Mouse (Mus musculus): ENCODE data around the gene Npb. TPM values are rescaled to one million over a fixed set of nuclear protein-coding genes. Genes with fewer than 3 reads are reported as not detected.

The Npb gene
- polyA plus RNA-seq, 1 experiment = 3.8 TPM

- TF ChIP-seq CTCF (IDR thresholded peaks at IDR 0.05; ENCODE audit: control insufficient read depth, insufficient read depth, low read length) = no peak
- no peak for TF ChIP-seq POLR2A (IDR thresholded peaks at IDR 0.05; ENCODE audit: borderline replicate concordance, control insufficient read depth, low read depth, low read length)
- Histone ChIP-seq H3K4me3 (replicated peaks; ENCODE audit: control insufficient read depth, low read depth, low read length) (no peak overlapping the region), H3K4me1 (ENCODE audit: control insufficient read depth, insufficient read depth, low read length) (peaks cover 2% of the 10 kb centered on the region; the same call in 1 of the 2 replicates), H3K27ac (ENCODE audit: control insufficient read depth, insufficient read depth, low read depth, low read length, poor library complexity) (no peak overlapping the region)
- WGBS = 84% methylated on average over 8 of the region's 8 CpGs
Measured at GRCm38 (mm10) chr11:120613976-120614375, 5.7 kb downstream of the Npb start.

- TF ChIP-seq POLR2A (IDR thresholded peaks at IDR 0.05; ENCODE audit: borderline replicate concordance, control insufficient read depth, low read depth, low read length) = no peak
- no peak for TF ChIP-seq CTCF (IDR thresholded peaks at IDR 0.05; ENCODE audit: control insufficient read depth, insufficient read depth, low read length)
- Histone ChIP-seq H3K4me1 (ENCODE audit: control insufficient read depth, insufficient read depth, low read length) (peaks cover 2% of the 10 kb centered on the region; the same call in 1 of the 2 replicates), H3K27ac (ENCODE audit: control insufficient read depth, insufficient read depth, low read depth, low read length, poor library complexity) (no peak overlapping the region), H3K4me3 (replicated peaks; ENCODE audit: control insufficient read depth, low read depth, low read length) (no peak overlapping the region)
- WGBS = 90% methylated on average over 6 of the region's 6 CpGs
Measured at GRCm38 (mm10) chr11:120615167-120615566, 6.9 kb downstream of the Npb start.

- Histone ChIP-seq H3K4me3 (replicated peaks; ENCODE audit: control insufficient read depth, low read depth, low read length) (no peak overlapping the region), H3K27ac (ENCODE audit: control insufficient read depth, insufficient read depth, low read depth, low read length, poor library complexity) (no peak overlapping the region), H3K4me1 (ENCODE audit: control insufficient read depth, insufficient read depth, low read length) (peaks cover 2% of the 10 kb centered on the region; the same call in 1 of the 2 replicates)
- TF ChIP-seq CTCF (IDR thresholded peaks at IDR 0.05; ENCODE audit: control insufficient read depth, insufficient read depth, low read length) = no peak
- TF ChIP-seq POLR2A (IDR thresholded peaks at IDR 0.05; ENCODE audit: borderline replicate concordance, control insufficient read depth, low read depth, low read length) = no peak
- 86% methylated on average over 11 of the region's 11 CpGs for WGBS
Measured at GRCm38 (mm10) chr11:120615606-120616203, 7.4 kb downstream of the Npb start.

- Histone ChIP-seq H3K27ac (ENCODE audit: control insufficient read depth, insufficient read depth, low read depth, low read length, poor library complexity) (no peak overlapping the region; the same call in 1 of the 2 replicates), H3K4me3 (replicated peaks; ENCODE audit: control insufficient read depth, low read depth, low read length) (peak overlapping the region; percentile 33), H3K4me1 (ENCODE audit: control insufficient read depth, insufficient read depth, low read length) (peaks cover 2% of the 10 kb centered on the region; the same call in 1 of the 2 replicates)
- TF ChIP-seq POLR2A (IDR thresholded peaks at IDR 0.05; ENCODE audit: borderline replicate concordance, control insufficient read depth, low read depth, low read length) (no peak), CTCF (IDR thresholded peaks at IDR 0.05; ENCODE audit: control insufficient read depth, insufficient read depth, low read length) (no peak)
- whole genome bisulfite sequencing = 36% methylated on average over 4 of the region's 4 CpGs
Measured at GRCm38 (mm10) chr11:120616617-120617294, 8.5 kb downstream of the Npb start.

- Histone ChIP-seq H3K27ac (ENCODE audit: control insufficient read depth, insufficient read depth, low read depth, low read length, poor library complexity) (peak within 1 kb of the TSS; percentile 58), H3K4me1 (ENCODE audit: control insufficient read depth, insufficient read depth, low read length) (peaks cover 2% of the 10 kb centered on the region; the same call in 1 of the 2 replicates), H3K4me3 (replicated peaks; ENCODE audit: control insufficient read depth, low read depth, low read length) (peak within 1 kb of the TSS; percentile 90)
- TF ChIP-seq CTCF (IDR thresholded peaks at IDR 0.05; ENCODE audit: control insufficient read depth, insufficient read depth, low read length) (no peak; the same call in 1 of the 2 replicates), POLR2A (IDR thresholded peaks at IDR 0.05; ENCODE audit: borderline replicate concordance, control insufficient read depth, low read depth, low read length) (peak; percentile 65; the same call in 1 of the 2 replicates)
- WGBS = under 1% methylated on average over 56 of the region's 56 CpGs
Measured at GRCm38 (mm10) chr11:120617519-120618112, 9.3 kb downstream of the Npb start, which contains the start of gene Pcyt2. Pcyt2 (minus strand) TSS chr11:120617936.

GRCm38 (mm10) chr11:120618619-120619535 lies 10.6 kb downstream of the Npb start:
- Histone ChIP-seq H3K4me1 (ENCODE audit: control insufficient read depth, insufficient read depth, low read length) (peaks cover 2% of the 10 kb centered on the region; the same call in 1 of the 2 replicates), H3K4me3 (replicated peaks; ENCODE audit: control insufficient read depth, low read depth, low read length) (no peak overlapping the region), H3K27ac (ENCODE audit: control insufficient read depth, insufficient read depth, low read depth, low read length, poor library complexity) (peak overlapping the region; percentile 12; the same call in 1 of the 2 replicates)
- 93% methylated on average over 25 of the region's 25 CpGs for WGBS
- TF ChIP-seq POLR2A (IDR thresholded peaks at IDR 0.05; ENCODE audit: borderline replicate concordance, control insufficient read depth, low read depth, low read length) (no peak), CTCF (IDR thresholded peaks at IDR 0.05; ENCODE audit: control insufficient read depth, insufficient read depth, low read length) (no peak)

- Histone ChIP-seq H3K4me3 (replicated peaks; ENCODE audit: control insufficient read depth, low read depth, low read length) (no peak overlapping the region), H3K27ac (ENCODE audit: control insufficient read depth, insufficient read depth, low read depth, low read length, poor library complexity) (no peak overlapping the region), H3K4me1 (ENCODE audit: control insufficient read depth, insufficient read depth, low read length) (peaks cover 3% of the 10 kb centered on the region)
- 93% methylated on average over 14 of the region's 14 CpGs for WGBS
- no peak for TF ChIP-seq CTCF (IDR thresholded peaks at IDR 0.05; ENCODE audit: control insufficient read depth, insufficient read depth, low read length)
- TF ChIP-seq POLR2A (IDR thresholded peaks at IDR 0.05; ENCODE audit: borderline replicate concordance, control insufficient read depth, low read depth, low read length) = no peak
Measured at GRCm38 (mm10) chr11:120620195-120620594, 11.9 kb downstream of the Npb start.
